15 mouse cellular contexts compared by ENCODE assay signal in genomic region chr8:42932609-42933008, GRCm38 (mm10).
"Had no signal": no experiment of that assay in that cellular context is flagged by ENCODE, and none has a peak within 500 bp of the region (broad histone marks: within the 10 kb centered on the region; RNA-seq: fewer than 3 reads in every experiment).

No protein-coding gene starts in this region.

- H3K27me3 ChIP-seq: midbrain, embryonic 13.5 days; midbrain, embryonic 15.5 days; neural tube, embryonic 12.5 days; stomach, embryonic 15.5 days had no signal

- H3K4me1 ChIP-seq: midbrain, embryonic 10.5 days; midbrain, embryonic 13.5 days; midbrain, embryonic 15.5 days; neural tube, embryonic 12.5 days; stomach, embryonic 15.5 days had no signal

- H3K4me3 ChIP-seq: midbrain, embryonic 10.5 days; midbrain, embryonic 13.5 days; midbrain, embryonic 15.5 days; neural tube, embryonic 12.5 days; stomach, embryonic 15.5 days had no signal

- H3K27ac ChIP-seq: liver, embryonic 14.5 days; midbrain, embryonic 10.5 days; midbrain, embryonic 13.5 days; midbrain, embryonic 15.5 days; neural tube, embryonic 12.5 days; stomach, embryonic 15.5 days; stomach, postnatal 0 days had no signal

- ATAC-seq: midbrain, embryonic 13.5 days; midbrain, embryonic 15.5 days had no signal

- H3K36me3 ChIP-seq: midbrain, embryonic 10.5 days; midbrain, embryonic 13.5 days; midbrain, embryonic 15.5 days; neural tube, embryonic 12.5 days; stomach, embryonic 15.5 days had no signal

- H3K9ac ChIP-seq: liver, embryonic 14.5 days; lung, embryonic 14.5 days; midbrain, embryonic 13.5 days; midbrain, embryonic 15.5 days; neural tube, embryonic 12.5 days; stomach, embryonic 15.5 days had no signal

- H3K4me2 ChIP-seq: lung, embryonic 14.5 days; midbrain, embryonic 13.5 days; midbrain, embryonic 15.5 days; neural tube, embryonic 12.5 days; stomach, embryonic 15.5 days had no signal

- H3K9me3 ChIP-seq: midbrain, embryonic 10.5 days; midbrain, embryonic 13.5 days; midbrain, embryonic 15.5 days; neural tube, embryonic 12.5 days; stomach, embryonic 15.5 days had no signal

- DNase-seq: lung, adult 18-20 months; lung, embryonic 14.5 days; lung, postnatal 10 days; lung, postnatal 4 days; right cerebral cortex, postnatal 14 days; thymus, adult 2 months; thymus, postnatal 25 days; thymus, postnatal 4 days had no signal
